Mouse (Mus musculus) G1E (cell line): ENCODE measurements around the gene Ddx55.

ENCODE experiments used
- CTCF ChIP-seq: IDR thresholded peaks from 2 replicates; pipeline ENCODE4 v1.5.1; 2012; ENCODE audit warnings: low read depth, low read length, inconsistent platforms, mixed read lengths
- TAL1 ChIP-seq: conservative IDR thresholded peaks from 2 replicates; pipeline ENCODE4 v1.6.1; 2012; ENCODE audit warnings: low read depth, low read length, inconsistent platforms, mixed read lengths

GRCm38 (mm10) chr5:124610965-124611364 lies 58.3 kb downstream of the Ddx55 start:
- TF ChIP-seq CTCF (no peak), TAL1 (no peak)
